Mouse (Mus musculus) ovary, postnatal 10 days (tissue): ENCODE results near the gene Ttll3.

ENCODE experiments used
- DNase-seq: peaks from one replicate; pipeline ENCODE4 v3.0.0; 2022; ENCODE audit warnings: low spot score

Gene Ttll3

GRCm38 (mm10) chr6:113458635-113459034, 69.6 kb downstream of the Ttll3 start:
- no peak for DNase-seq

GRCm38 (mm10) chr6:113464040-113464439, 75.0 kb downstream of the Ttll3 start:
- no peak for DNase-seq
